Mouse (Mus musculus) bone marrow macrophage, adult 2 months (primary cell): Measurements from ENCODE around the gene Dusp27. TPM values are rescaled to one million over a fixed set of nuclear protein-coding genes. Genes with fewer than 3 reads are reported as not detected.
"Not testable (repeated sequence)": the region's sequence is repeated elsewhere in the genome, so short reads cannot be mapped to it uniquely, and the experiment has no call there.

Source experiments
- H3K27ac ChIP-seq: 2 replicates; pipeline ENCODE4 v1.5.1; 2012; ENCODE audit warnings: low read depth, low read length; ENCODE audit not compliant: insufficient read depth
- H3K4me1 ChIP-seq: 2 replicates; pipeline ENCODE4 v1.6.1; 2012; ENCODE audit warnings: low read length; ENCODE audit not compliant: control insufficient read depth, insufficient read depth
- H3K4me3 ChIP-seq: 2 replicates; pipeline ENCODE4 v1.5.1; 2012; ENCODE audit warnings: mild to moderate bottlenecking, low read length, moderate library complexity; ENCODE audit not compliant: insufficient read depth
- CTCF ChIP-seq: IDR thresholded peaks from 2 replicates; pipeline ENCODE4 v1.5.1; 2012; ENCODE audit warnings: low read depth, mild to moderate bottlenecking, low read length, moderate library complexity
- POLR2A ChIP-seq: IDR thresholded peaks from 2 replicates; pipeline ENCODE4 v1.6.1; 2012; ENCODE audit warnings: mild to moderate bottlenecking, low read depth, low read length, borderline replicate concordance
- polyA plus RNA-seq: library from polyadenylated mRNA; stranded (reverse); fragments of >200 nt; gene quantifications from 2 replicates; pipeline ENCODE4 v1.2.4, GENCODE M21; 2012; ENCODE audit not compliant: missing spikeins, insufficient read depth, insufficient read length

Dusp27 gene
- polyA plus RNA-seq, 1 experiment, result not detected

- TF ChIP-seq CTCF (no peak), POLR2A (no peak)
- no peak overlapping the region for H3K4me3 ChIP-seq
- H3K4me1 ChIP-seq, result peaks cover 3% of the 10 kb centered on the region; the same call in 1 of the 2 replicates
- no peak overlapping the region for H3K27ac ChIP-seq
Observed at GRCm38 (mm10) chr1:166147657-166148056, 19.9 kb upstream of the Dusp27 start.

DNA sequence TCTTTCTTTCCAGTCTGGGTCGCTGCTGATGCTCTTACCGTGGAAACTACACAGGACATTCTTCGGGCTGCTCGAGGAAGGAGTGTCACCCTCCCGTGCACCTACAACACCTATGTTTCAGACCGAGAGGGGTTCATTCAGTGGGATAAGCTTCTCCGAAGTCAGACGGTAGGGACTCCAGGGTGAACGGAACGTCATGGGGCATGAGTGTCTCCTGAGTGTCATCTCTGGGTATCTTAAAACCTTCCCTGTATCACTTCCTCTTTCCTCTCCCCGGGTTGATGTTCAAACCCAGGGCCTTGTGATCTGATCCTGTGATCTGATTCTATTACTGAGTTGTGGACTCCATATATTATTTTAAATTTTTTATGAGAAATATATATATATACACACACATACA, 18.9 kb upstream of the Dusp27 start:
- TF ChIP-seq POLR2A (no peak), CTCF (no peak)
- H3K4me1 ChIP-seq, result peaks cover 3% of the 10 kb centered on the region; the same call in 1 of the 2 replicates
- H3K4me3 ChIP-seq, result no peak overlapping the region
- H3K27ac ChIP-seq, result no peak overlapping the region

DNA sequence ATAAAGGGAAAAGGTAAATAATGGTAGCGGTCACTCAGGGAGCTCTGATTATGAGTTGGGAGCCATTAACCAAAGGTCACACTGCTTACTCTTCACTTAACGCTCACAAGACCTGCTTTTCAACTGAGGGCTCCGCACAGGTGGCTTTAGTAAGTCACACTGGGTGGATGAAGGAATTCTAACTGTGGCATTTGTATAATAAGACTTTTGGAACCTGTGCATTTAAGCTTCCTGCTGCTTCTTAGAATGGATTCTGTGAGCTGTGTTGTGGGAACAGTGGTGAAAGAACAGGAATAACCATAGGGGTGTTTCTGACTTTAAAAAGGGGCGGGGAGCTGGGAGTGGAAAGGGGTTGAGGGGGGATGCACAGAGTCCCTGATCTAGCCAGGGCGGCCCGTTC, 14.6 kb upstream of the Dusp27 start:
- no peak overlapping the region for H3K4me3 ChIP-seq
- H3K4me1 ChIP-seq, result peaks cover 18% of the 10 kb centered on the region
- no peak for TF ChIP-seq POLR2A
- no peak for TF ChIP-seq CTCF
- no peak overlapping the region for H3K27ac ChIP-seq

- H3K4me1 ChIP-seq, result peaks cover 23% of the 10 kb centered on the region
Observed at GRCm38 (mm10) chr1:166141868-166142267, 14.1 kb upstream of the Dusp27 start.

DNA sequence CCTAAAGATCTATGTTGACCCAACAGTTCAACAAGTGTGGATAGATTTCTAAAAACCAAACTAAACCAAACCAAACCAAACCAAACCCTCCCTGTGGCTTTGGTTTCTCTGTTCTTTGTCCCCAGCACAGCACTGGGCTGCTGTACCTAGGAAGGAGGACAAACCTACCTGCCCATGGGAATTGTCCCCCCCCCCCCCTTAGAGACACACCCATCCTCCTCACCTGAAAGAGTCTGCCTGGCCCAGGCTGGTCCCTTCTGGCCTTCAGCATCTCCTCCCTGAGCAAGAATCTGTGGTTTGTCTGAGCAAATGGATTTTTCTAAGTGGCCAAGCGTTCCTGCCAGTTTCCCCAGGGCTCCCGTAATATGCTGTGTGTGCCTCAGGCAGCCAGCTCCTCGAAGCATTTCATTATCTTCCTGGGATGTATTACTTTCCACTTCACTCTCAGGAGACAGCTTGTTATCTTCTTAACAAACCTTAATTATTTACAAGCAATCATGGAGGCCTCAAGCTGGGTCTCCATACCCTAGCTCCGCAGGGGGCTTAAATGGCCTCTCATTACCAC, 12.0 kb upstream of the Dusp27 start:
- Histone ChIP-seq H3K27ac (no peak overlapping the region), H3K4me3 (no peak overlapping the region), H3K4me1 (peaks cover 22% of the 10 kb centered on the region)
- no peak for TF ChIP-seq CTCF
- TF ChIP-seq POLR2A, result no peak

More at GRCm38 (mm10) chr1:166141868-166142267, 14.1 kb upstream of the Dusp27 start:
- not testable (repeated sequence) for H3K27ac ChIP-seq, H3K4me3 ChIP-seq

DNA sequence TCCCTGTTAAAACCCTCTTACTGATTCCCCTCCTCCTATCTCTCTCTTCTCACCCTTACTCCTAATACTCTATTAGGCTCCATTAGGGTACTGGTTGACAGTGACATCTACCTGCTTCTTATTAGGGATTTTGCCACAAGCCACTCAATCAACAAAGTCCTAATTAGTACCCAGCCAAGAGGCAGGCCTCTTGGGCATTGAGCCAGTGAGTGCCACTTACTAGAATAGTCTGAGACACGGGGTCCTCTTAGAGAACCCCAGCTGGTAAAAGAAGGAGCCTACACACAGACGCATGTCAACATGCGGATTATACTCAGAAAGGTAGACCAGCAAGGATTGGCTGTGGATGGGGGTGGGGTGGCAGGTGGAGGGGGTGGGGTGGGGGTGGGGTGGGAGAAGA, 11.4 kb upstream of the Dusp27 start:
- no peak overlapping the region for H3K4me3 ChIP-seq
- no peak overlapping the region for H3K27ac ChIP-seq
- peaks cover 22% of the 10 kb centered on the region for H3K4me1 ChIP-seq
- TF ChIP-seq CTCF (no peak), POLR2A (no peak)

- H3K27ac ChIP-seq, result peak overlapping the region; percentile 87
- peaks cover 22% of the 10 kb centered on the region for H3K4me1 ChIP-seq
- peak overlapping the region; percentile 54 for H3K4me3 ChIP-seq
- no peak for TF ChIP-seq CTCF
- TF ChIP-seq POLR2A, result no peak
Observed at GRCm38 (mm10) chr1:166138136-166138535, 10.4 kb upstream of the Dusp27 start.

DNA sequence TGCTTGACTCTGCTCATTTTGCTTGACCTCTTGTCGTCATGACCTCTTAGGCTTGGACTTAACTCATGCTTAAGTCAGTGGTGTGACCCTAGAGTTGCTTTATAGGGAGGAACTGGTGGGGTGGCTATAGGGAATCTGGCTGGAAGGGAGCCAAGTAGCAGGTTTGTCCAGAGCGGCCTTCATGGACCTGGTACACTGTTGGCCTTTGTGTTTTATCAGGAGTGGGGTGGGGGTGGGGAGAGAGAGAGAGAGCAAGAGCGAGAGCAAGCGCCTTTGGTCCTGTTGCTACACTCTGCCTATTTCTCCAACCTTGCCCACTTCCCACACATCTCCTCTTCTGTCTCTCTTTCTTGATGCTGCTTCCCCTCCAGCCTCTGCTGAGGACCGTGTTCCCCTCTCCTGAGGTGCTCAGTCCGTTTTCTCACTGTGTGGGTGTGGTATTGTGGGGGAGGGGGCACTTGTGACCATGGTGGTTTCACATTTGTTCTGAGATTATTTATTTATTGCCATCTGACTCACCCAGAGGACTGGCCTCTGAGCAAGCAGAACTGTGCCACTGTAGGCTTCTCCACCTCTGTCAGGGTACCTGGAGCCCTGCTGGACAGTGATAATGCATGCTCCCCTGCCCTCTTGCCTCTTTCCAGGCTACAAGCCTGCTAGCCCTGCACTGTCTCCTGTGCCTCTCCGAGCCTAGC, 9.7 kb upstream of the Dusp27 start:
- peaks cover 22% of the 10 kb centered on the region for H3K4me1 ChIP-seq
- H3K27ac ChIP-seq, result peak overlapping the region; percentile 87
- no peak for TF ChIP-seq POLR2A
- no peak for TF ChIP-seq CTCF
- H3K4me3 ChIP-seq, result peak overlapping the region; percentile 54

DNA sequence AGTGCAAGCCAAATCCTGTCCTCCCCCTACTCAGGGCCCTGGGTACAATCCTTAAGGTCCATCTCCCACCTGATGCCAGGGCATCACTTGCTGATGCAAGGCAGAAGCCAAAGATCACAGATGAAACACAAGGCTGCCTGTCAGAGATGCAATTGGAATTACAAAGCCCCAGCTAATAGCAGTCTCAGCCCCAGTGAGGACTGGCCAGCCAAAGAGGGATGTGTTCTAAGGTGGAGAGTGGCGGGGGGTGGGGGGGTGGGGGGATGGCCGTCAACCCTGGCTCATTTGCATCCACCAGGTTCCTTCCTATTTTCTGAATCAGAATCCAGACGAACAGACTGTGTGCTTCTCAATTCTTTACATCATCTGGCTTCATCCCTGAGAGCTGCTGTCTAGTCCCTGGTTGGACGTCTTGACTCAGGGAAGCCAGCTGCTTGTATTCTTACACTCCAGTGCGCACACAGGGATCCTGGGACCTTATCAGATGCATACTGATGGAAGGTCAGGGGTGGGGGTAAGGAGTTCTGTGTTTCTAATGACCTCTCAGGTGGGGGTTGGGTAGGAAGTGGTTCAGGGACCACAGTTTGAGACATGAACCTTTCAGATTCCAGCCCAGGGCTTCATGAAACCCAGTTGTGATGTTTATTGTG, 7.5 kb upstream of the Dusp27 start:
- H3K4me3 ChIP-seq, result no peak overlapping the region
- no peak for TF ChIP-seq POLR2A
- TF ChIP-seq CTCF, result no peak
- peaks cover 35% of the 10 kb centered on the region for H3K4me1 ChIP-seq
- no peak overlapping the region for H3K27ac ChIP-seq

DNA sequence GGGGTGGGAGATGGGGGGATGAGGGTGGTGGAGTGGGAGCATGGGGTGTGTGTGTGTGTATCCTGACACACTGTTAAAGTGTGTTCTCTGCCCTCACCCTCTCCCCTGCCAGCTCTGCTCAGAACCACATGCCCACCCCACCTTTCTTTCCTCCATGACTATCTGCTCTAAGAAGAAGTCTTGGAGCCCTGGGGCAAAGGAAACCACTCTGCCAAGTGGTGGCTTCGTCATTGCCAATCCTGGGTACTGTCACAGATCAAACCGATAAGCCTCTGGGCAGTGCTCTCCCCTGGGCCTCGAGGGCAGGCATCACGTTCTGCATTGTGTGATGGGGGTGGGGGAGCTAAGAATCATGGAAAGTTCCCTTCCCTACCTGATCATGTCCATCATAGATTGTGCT, 4.6 kb upstream of the Dusp27 start:
- Histone ChIP-seq H3K4me1 (peaks cover 29% of the 10 kb centered on the region), H3K27ac (no peak overlapping the region), H3K4me3 (no peak overlapping the region)
- no peak for TF ChIP-seq POLR2A
- no peak for TF ChIP-seq CTCF
